Comparison of ENCODE assay signal across 12 mouse cellular contexts in the genomic region with DNA sequence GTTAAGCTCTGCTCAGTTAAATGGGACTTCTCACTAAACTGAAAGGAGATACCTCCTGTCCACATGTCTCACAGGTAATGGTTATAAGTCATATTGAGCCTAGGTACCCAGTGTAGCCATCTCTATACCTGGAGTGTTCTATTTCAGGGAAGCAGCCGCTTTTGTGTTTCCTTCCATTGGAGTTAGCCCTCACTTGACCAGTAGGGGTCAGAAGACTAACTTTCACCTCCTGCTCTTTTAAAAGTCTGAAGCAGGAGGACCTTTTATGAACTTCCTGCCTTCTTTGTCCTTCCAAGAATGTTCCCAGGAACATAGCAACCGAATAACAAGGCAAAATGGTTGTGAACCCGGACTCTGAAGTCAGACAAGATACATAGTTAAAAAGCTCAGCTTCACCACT.
DNase-seq lines count a peak whose midpoint lies in the region; ATAC-seq and TF ChIP-seq lines count a peak whose summit lies in the region.
"Had no signal": no experiment of that assay in that cellular context is flagged by ENCODE, and none has a peak within 500 bp of the region (broad histone marks: within the 10 kb centered on the region; RNA-seq: fewer than 3 reads in every experiment).

No protein-coding gene starts in this region.

- DNase-seq in hindbrain, postnatal 0 days (ENCODE audit: low spot score) = no peak
- no peak for DNase-seq in hindbrain, embryonic 10.5 days (ENCODE audit: low spot score)
- DNase-seq in lung, postnatal 36 days = peak; percentile 18
- no peak for DNase-seq in lung, postnatal 14 days
- DNase-seq in brain, adult 2 months (ENCODE audit: low read depth, low spot score) = peak; percentile 9
- peak; percentile 17 for DNase-seq in thymus, postnatal 4 days
- DNase-seq in urinary bladder, postnatal 36 days (ENCODE audit: low spot score in 2 of 2) = no peak
- no peak for DNase-seq in cerebellum, postnatal 14 days
- DNase-seq: adrenal gland, postnatal 14 days; cerebellum, adult 9-10 months; liver, embryonic 13.5 days; midbrain, embryonic 14.5 days had no signal

- H3K27ac ChIP-seq in hindbrain, postnatal 0 days = no peak overlapping the region
- H3K27ac ChIP-seq in hindbrain, embryonic 10.5 days = no peak overlapping the region
- H3K27ac ChIP-seq: liver, embryonic 13.5 days had no signal

- 75% methylated on average over 3 of the region's 3 CpGs for WGBS in hindbrain, postnatal 0 days
- 75% methylated on average over 3 of the region's 3 CpGs for WGBS in hindbrain, embryonic 10.5 days

- peaks cover 4% of the 10 kb centered on the region; the same call in 1 of the 2 replicates for H3K4me1 ChIP-seq in hindbrain, postnatal 0 days (ENCODE audit: insufficient read depth, low read length)
- peaks cover 37% of the 10 kb centered on the region for H3K4me1 ChIP-seq in hindbrain, embryonic 10.5 days (replicated peaks)
- H3K4me1 ChIP-seq: liver, embryonic 13.5 days had no signal

- H3K9me3 ChIP-seq in hindbrain, postnatal 0 days (ENCODE audit: low read length) = no peaks in the 10 kb centered on the region
- H3K9me3 ChIP-seq in hindbrain, embryonic 10.5 days = no peaks in the 10 kb centered on the region
- H3K9me3 ChIP-seq: liver, embryonic 13.5 days had no signal

- H3K4me3 ChIP-seq in hindbrain, postnatal 0 days (ENCODE audit: low read length) = no peak overlapping the region
- H3K4me3 ChIP-seq in hindbrain, embryonic 10.5 days = no peak overlapping the region
- H3K4me3 ChIP-seq: liver, embryonic 13.5 days had no signal

- peak; percentile 36 for TF ChIP-seq CTCF in hindbrain, postnatal 0 days (IDR thresholded peaks at IDR 0.05; ENCODE audit: low read depth)

- no peak overlapping the region for H3K9ac ChIP-seq in hindbrain, postnatal 0 days (replicated peaks; ENCODE audit: low read length)
- H3K9ac ChIP-seq: liver, embryonic 13.5 days had no signal

- no peaks in the 10 kb centered on the region for H3K36me3 ChIP-seq in hindbrain, postnatal 0 days (ENCODE audit: insufficient read depth, low read length)
- H3K36me3 ChIP-seq in hindbrain, embryonic 10.5 days = no peaks in the 10 kb centered on the region
- H3K36me3 ChIP-seq: liver, embryonic 13.5 days had no signal

- H3K27me3 ChIP-seq in hindbrain, postnatal 0 days (ENCODE audit: insufficient read depth, low read length) = no peaks in the 10 kb centered on the region
- no peaks in the 10 kb centered on the region; the same call in 1 of the 2 replicates for H3K27me3 ChIP-seq in hindbrain, embryonic 10.5 days (ENCODE audit: insufficient read depth, poor library complexity, severe bottlenecking)
- H3K27me3 ChIP-seq: liver, embryonic 13.5 days had no signal

- no peak overlapping the region for H3K4me2 ChIP-seq in hindbrain, postnatal 0 days (ENCODE audit: low read depth, low read length)
- H3K4me2 ChIP-seq: liver, embryonic 13.5 days had no signal

- ATAC-seq in hindbrain, postnatal 0 days = no peak

Comparison
In these comparisons a context has a peak if more than half of its experiments do, and no peak if none do; other contexts are left out.
1. DNase-seq: peak in lung, postnatal 36 days (single experiment), brain, adult 2 months (single experiment) and thymus, postnatal 4 days (single experiment); none in hindbrain, postnatal 0 days (single experiment), hindbrain, embryonic 10.5 days (single experiment), lung, postnatal 14 days (single experiment), urinary bladder, postnatal 36 days (0 of 2) and cerebellum, postnatal 14 days (0 of 2).